11 mouse cellular contexts compared by ENCODE assay signal in the genomic region with DNA sequence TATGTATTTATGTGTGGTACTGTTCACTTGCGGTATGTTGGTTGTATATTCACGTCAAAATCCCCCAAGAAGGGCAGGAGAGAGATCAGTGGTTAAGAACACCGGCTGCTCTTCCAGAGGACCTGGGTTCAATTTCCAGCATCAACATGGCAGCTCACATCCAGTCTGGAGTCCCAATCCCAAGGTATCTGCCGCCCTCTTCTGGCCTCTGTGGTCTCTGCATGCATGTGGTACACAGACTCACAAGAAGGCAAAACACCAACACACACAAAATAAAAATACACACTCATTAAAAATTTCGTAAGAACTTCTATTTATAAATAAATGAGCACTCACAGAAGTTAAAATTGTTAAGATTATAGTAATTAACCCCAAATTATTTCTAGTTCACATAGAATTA. TPM values are rescaled to one million over a fixed set of nuclear protein-coding genes. Genes with fewer than 3 reads are reported as not detected.
DNase-seq lines count a peak whose midpoint lies in the region; ATAC-seq and TF ChIP-seq lines count a peak whose summit lies in the region.
"Had no signal": no experiment of that assay in that cellular context is flagged by ENCODE, and none has a peak within 500 bp of the region (broad histone marks: within the 10 kb centered on the region; RNA-seq: fewer than 3 reads in every experiment).

No protein-coding gene starts in this region.

- intact Hi-C loops in heart, adult 2 months (cut with DNase I), result loop anchor here (5.0 to 10.0 kb wide), 2 partner anchors 182 to 351 kb away; no protein-coding TSS in a partner anchor

- no peak for TF ChIP-seq POLR2A in heart, adult 2 months (IDR thresholded peaks at IDR 0.05; ENCODE audit: insufficient read depth, low read depth, low read length)

- no peak overlapping the region for H3K4me2 ChIP-seq in midbrain, embryonic 13.5 days (replicated peaks)
- H3K4me2 ChIP-seq: embryonic facial prominence, embryonic 13.5 days; heart, embryonic 12.5 days had no signal

- TF ChIP-seq CTCF in heart, adult 2 months (IDR thresholded peaks at IDR 0.05), result peak; percentile 52

- no peak for TF ChIP-seq EP300 in heart, adult 2 months (IDR thresholded peaks at IDR 0.05; ENCODE audit: insufficient read depth, low read depth, low read length)

- no peak overlapping the region for H3K4me3 ChIP-seq in heart, adult 2 months
- no peak overlapping the region for H3K4me3 ChIP-seq in limb, embryonic 10.5 days
- no peak overlapping the region for H3K4me3 ChIP-seq in midbrain, embryonic 13.5 days (replicated peaks)
- H3K4me3 ChIP-seq: embryonic facial prominence, embryonic 13.5 days; heart, embryonic 12.5 days had no signal

- H3K27me3 ChIP-seq in heart, adult 2 months (ENCODE audit: control insufficient read depth, insufficient read depth, low read length), result no peaks in the 10 kb centered on the region
- H3K27me3 ChIP-seq in limb, embryonic 10.5 days (ENCODE audit: low read depth, poor library complexity, severe bottlenecking), result peaks cover 18% of the 10 kb centered on the region
- H3K27me3 ChIP-seq in midbrain, embryonic 13.5 days, result peaks cover 5% of the 10 kb centered on the region

- ATAC-seq in midbrain, embryonic 13.5 days, result no peak
- no peak for ATAC-seq in inflammation-experienced regulatory T-cells, adult 6 months

- H3K79me2 ChIP-seq in heart, adult 2 months (replicated peaks; ENCODE audit: control insufficient read depth, insufficient read depth, low read length), result no peaks in the 10 kb centered on the region

- no peaks in the 10 kb centered on the region for H3K9me3 ChIP-seq in limb, embryonic 10.5 days (replicated peaks)
- no peaks in the 10 kb centered on the region for H3K9me3 ChIP-seq in midbrain, embryonic 13.5 days
- H3K9me3 ChIP-seq: embryonic facial prominence, embryonic 13.5 days had no signal

- H3K9ac ChIP-seq in heart, adult 2 months (ENCODE audit: low read depth, low read length), result no peak overlapping the region
- H3K9ac ChIP-seq in midbrain, embryonic 13.5 days (replicated peaks), result no peak overlapping the region
- H3K9ac ChIP-seq: embryonic facial prominence, embryonic 13.5 days; heart, embryonic 12.5 days had no signal

- WGBS in heart, adult 2 months, result 72% methylated on average over 5 of the region's 5 CpGs
- 72% methylated on average over 5 of the region's 5 CpGs for WGBS in limb, embryonic 10.5 days
- WGBS in midbrain, embryonic 13.5 days, result 76% methylated on average over 5 of the region's 5 CpGs

- H3K36me3 ChIP-seq in heart, adult 2 months (ENCODE audit: control insufficient read depth, insufficient read depth, low read length), result no peaks in the 10 kb centered on the region
- H3K36me3 ChIP-seq in limb, embryonic 10.5 days, result no peaks in the 10 kb centered on the region
- no peaks in the 10 kb centered on the region for H3K36me3 ChIP-seq in midbrain, embryonic 13.5 days
- H3K36me3 ChIP-seq: embryonic facial prominence, embryonic 13.5 days; heart, embryonic 12.5 days had no signal

- no peaks in the 10 kb centered on the region for H3K4me1 ChIP-seq in heart, adult 2 months (ENCODE audit: control insufficient read depth, insufficient read depth, low read length)
- H3K4me1 ChIP-seq in limb, embryonic 10.5 days, result no peaks in the 10 kb centered on the region
- no peaks in the 10 kb centered on the region for H3K4me1 ChIP-seq in midbrain, embryonic 13.5 days (replicated peaks)
- H3K4me1 ChIP-seq: embryonic facial prominence, embryonic 13.5 days; heart, embryonic 12.5 days had no signal

- no peak for DNase-seq in heart, adult 2 months
- no peak for DNase-seq in heart, adult 8-10 months (ENCODE audit: low spot score)
- peak; percentile 29 for DNase-seq in thymus, postnatal 14 days
- no peak for DNase-seq in thymus, adult 18-20 months
- peak; percentile 30 for DNase-seq in limb, embryonic 10.5 days (ENCODE audit: low spot score)
- no peak for DNase-seq in frontal cortex, postnatal 36 days (ENCODE audit: low spot score in 2 of 2)
- DNase-seq: layer of hippocampus, postnatal 36 days had no signal

- no peak overlapping the region for H3K27ac ChIP-seq in heart, adult 2 months
- no peak overlapping the region for H3K27ac ChIP-seq in limb, embryonic 10.5 days
- no peak overlapping the region for H3K27ac ChIP-seq in midbrain, embryonic 13.5 days
- H3K27ac ChIP-seq: embryonic facial prominence, embryonic 13.5 days had no signal

RNA-seq across cellular contexts. Expression of a gene that starts 5.9 kb away (rescaled TPM):
- total RNA-seq in heart, adult 2 months (2021), result not detected
- polyA plus RNA-seq in heart, adult 2 months (2012; rRNA removed), result not detected in 2 replicates
- not detected for total RNA-seq in heart, adult 8-10 months (2022)
- not detected in 2 replicates for polyA plus RNA-seq in limb, embryonic 10.5 days (2016; fragmentation: Nextera tagmentation; extraction: Ambion mirVana)
- not detected in 2 replicates for polyA plus RNA-seq in midbrain, embryonic 13.5 days (2015; fragmentation: Nextera tagmentation; extraction: Ambion mirVana)
- not detected for polyA plus RNA-seq in inflammation-experienced regulatory T-cells, adult 6 months (2017; shearing (Covaris generic))

RNA-seq across cellular contexts. Expression of a gene that starts 11.3 kb away (rescaled TPM):
- under 1 TPM; 0.84 TPM for total RNA-seq in heart, adult 2 months (2021)
- 0.32 and 0.57 TPM in 2 replicates for polyA plus RNA-seq in heart, adult 2 months (2012; rRNA removed)
- 1 to 10 TPM in 1 of 4 experiments, under 1 TPM in 3; 0.38 to 1.4 (median 0.95) TPM for total RNA-seq in heart, adult 8-10 months (2022)
- 0.26 and 0.28 TPM in 2 replicates for polyA plus RNA-seq in limb, embryonic 10.5 days (2016; fragmentation: Nextera tagmentation; extraction: Ambion mirVana)
- polyA plus RNA-seq in midbrain, embryonic 13.5 days (2015; fragmentation: Nextera tagmentation; extraction: Ambion mirVana), result 0.70 and 1.0 TPM in 2 replicates
- polyA plus RNA-seq in inflammation-experienced regulatory T-cells, adult 6 months (2017; shearing (Covaris generic)), result not detected
- polyA plus RNA-seq: embryonic facial prominence, embryonic 13.5 days had no signal

RNA-seq across cellular contexts. Expression of a gene that starts 24.5 kb away (rescaled TPM):
- not detected for total RNA-seq in heart, adult 2 months (2021)
- polyA plus RNA-seq in heart, adult 2 months (2012; rRNA removed), result 2.0 TPM in 1 of 2 replicates, not detected in the other
- under 1 TPM in 1 of 4 experiments, not detected in 3; 0.81 TPM for total RNA-seq in heart, adult 8-10 months (2022)
- not detected in 2 replicates for polyA plus RNA-seq in limb, embryonic 10.5 days (2016; fragmentation: Nextera tagmentation; extraction: Ambion mirVana)
- not detected in 2 replicates for polyA plus RNA-seq in midbrain, embryonic 13.5 days (2015; fragmentation: Nextera tagmentation; extraction: Ambion mirVana)
- not detected for polyA plus RNA-seq in inflammation-experienced regulatory T-cells, adult 6 months (2017; shearing (Covaris generic))
- polyA plus RNA-seq: embryonic facial prominence, embryonic 13.5 days; heart, embryonic 12.5 days had no signal

RNA-seq across cellular contexts. Expression of a gene that starts 25.0 kb away (rescaled TPM):
- total RNA-seq in heart, adult 2 months (2021), result 1 to 10 TPM in 1 of 2 experiments, under 1 TPM in 1; 0.91 to 1.3 TPM
- polyA plus RNA-seq in heart, adult 2 months (2012; rRNA removed), result 0.53 and 0.61 TPM in 2 replicates
- 1 to 10 TPM in 3 of 4 experiments, under 1 TPM in 1; 0.73 to 1.5 (median 1.3) TPM for total RNA-seq in heart, adult 8-10 months (2022)
- polyA plus RNA-seq in limb, embryonic 10.5 days (2016; fragmentation: Nextera tagmentation; extraction: Ambion mirVana), result 0.15 and 0.16 TPM in 2 replicates
- polyA plus RNA-seq in midbrain, embryonic 13.5 days (2015; fragmentation: Nextera tagmentation; extraction: Ambion mirVana), result 0.05 and 0.09 TPM in 2 replicates
- under 1 TPM in 1 of 3 experiments, not detected in 2; 0.16 TPM for polyA plus RNA-seq in inflammation-experienced regulatory T-cells, adult 6 months (2017; shearing (Covaris generic))

RNA-seq across cellular contexts. Expression of a gene that starts 37.2 kb away (rescaled TPM):
- 1 to 10 TPM; 2.2 TPM for total RNA-seq in heart, adult 2 months (2021)
- polyA plus RNA-seq in heart, adult 2 months (2012; rRNA removed), result 1.5 and 2.6 TPM in 2 replicates
- total RNA-seq in heart, adult 8-10 months (2022), result 1 to 10 TPM; 1.9 to 2.8 (median 2.4) TPM
- 0.48 and 0.73 TPM in 2 replicates for polyA plus RNA-seq in limb, embryonic 10.5 days (2016; fragmentation: Nextera tagmentation; extraction: Ambion mirVana)
- polyA plus RNA-seq in midbrain, embryonic 13.5 days (2015; fragmentation: Nextera tagmentation; extraction: Ambion mirVana), result 0.81 and 0.96 TPM in 2 replicates
- polyA plus RNA-seq in inflammation-experienced regulatory T-cells, adult 6 months (2017; shearing (Covaris generic)), result 1 to 10 TPM in 1 of 3 experiments, under 1 TPM in 2; 0.38 to 1.0 (median 0.47) TPM

Comparison
In these comparisons a context has a peak if more than half of its experiments do, and no peak if none do; other contexts are left out.
1. DNase-seq: peak in thymus, postnatal 14 days (single experiment) and limb, embryonic 10.5 days (single experiment); none in heart, adult 2 months (0 of 2), heart, adult 8-10 months (single experiment), thymus, adult 18-20 months (0 of 2) and frontal cortex, postnatal 36 days (0 of 2).